Mouse (Mus musculus) lung, adult 2 months (tissue): ENCODE data around the gene Sptbn2.

Source experiments
- CTCF ChIP-seq: fragments of 200-500 bp; IDR thresholded peaks from 2 replicates; pipeline ENCODE4 v1.5.1; 2011; ENCODE audit warnings: mild to moderate bottlenecking, low read length, control low read depth; ENCODE audit not compliant: insufficient read depth
- POLR2A ChIP-seq: fragments of 200-500 bp; IDR thresholded peaks from 2 replicates; pipeline ENCODE4 v1.6.1; 2011; ENCODE audit warnings: low read depth, mild to moderate bottlenecking, control low read depth, low read length, borderline replicate concordance; ENCODE audit errors: extremely low read depth

GRCm38 (mm10) chr19:4737866-4738265 lies 26.9 kb downstream of the Sptbn2 start:
- TF ChIP-seq CTCF (no peak), POLR2A (no peak)
